Mouse (Mus musculus) sigmoid colon, adult 10 weeks (tissue): Measurements from ENCODE around the gene Tiam1. TPM values are rescaled to one million over a fixed set of nuclear protein-coding genes. Genes with fewer than 3 reads are reported as not detected.

Experiments used
- polyA plus RNA-seq: library from polyadenylated mRNA; stranded (reverse); fragments of 350-450 nt; fragmentation: Illumina TruSeq; extraction: RNeasy Lipid Tissue Mini Kit (QIAGEN cat#74804); gene quantifications from one replicate; pipeline ENCODE4 v1.2.3, GENCODE M21; 2014; ENCODE audit warnings: low read depth, low replicate concordance

Tiam1 gene
- 4.8 TPM for polyA plus RNA-seq

DNA sequence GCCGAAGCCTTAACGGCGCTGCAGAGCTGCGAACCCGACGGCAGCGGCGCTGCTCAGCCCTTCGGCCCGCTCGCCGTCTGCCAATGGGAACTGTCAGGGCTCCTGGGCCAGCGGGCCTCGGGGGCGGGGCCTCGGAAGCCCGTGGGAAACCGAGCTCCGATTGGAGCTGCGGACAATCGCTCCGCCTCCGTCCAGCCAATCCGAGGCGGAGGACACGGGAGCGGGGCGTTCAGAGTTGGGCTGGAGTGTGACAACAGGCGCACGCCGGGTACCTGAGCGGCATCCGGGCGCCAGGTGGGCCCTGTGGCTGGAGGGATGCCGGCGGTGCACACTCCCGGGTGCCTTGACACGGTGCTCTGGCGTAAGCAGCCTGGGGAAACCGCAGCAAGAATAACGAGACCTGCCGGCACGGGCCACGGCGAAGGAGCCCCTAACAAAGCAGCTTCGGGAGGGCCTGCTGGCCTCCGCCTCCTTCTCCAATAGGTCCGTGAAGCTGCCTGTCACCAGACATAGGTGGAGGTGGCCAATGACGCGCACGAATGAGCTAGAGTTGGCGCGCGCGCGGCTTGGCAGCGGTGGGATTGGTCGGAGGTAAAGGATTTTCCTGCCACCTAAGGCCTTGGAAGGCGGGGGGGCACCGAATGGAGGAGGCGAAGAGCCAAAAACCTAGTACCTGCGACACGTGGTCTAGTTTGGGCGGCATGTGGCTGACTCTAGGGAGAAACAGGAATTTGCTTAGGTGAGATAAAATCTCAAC is at the start of gene Tiam1:
Tiam1 (minus strand) TSS at position 10 of the 757 bp plus-strand sequence.

Other genes starting within 250 kb of the Tiam1 start
- 182 TPM for gene Sod1, start 77.0 kb upstream of the Tiam1 start, polyA plus RNA-seq
- gene Scaf4, start 140.7 kb upstream of the Tiam1 start, polyA plus RNA-seq: 25.6 TPM
- 4.4 TPM for gene Hunk, start 242.2 kb upstream of the Tiam1 start, polyA plus RNA-seq